Mouse (Mus musculus) stomach, postnatal 0 days (tissue): Measurements from ENCODE around the gene Smim24. TPM values are rescaled to one million over a fixed set of nuclear protein-coding genes. Genes with fewer than 3 reads are reported as not detected.

ENCODE experiments used
- ATAC-seq: fragments of 200-750 bp; cut with Nextera tagmentation; 2 replicates; pipeline ENCODE4 v1.8.0; 2017; ENCODE audit not compliant: low FRiP score, low TSS enrichment
- DNase-seq: peaks from one replicate; pipeline ENCODE4 v3.0.0-alpha.2; 2016; ENCODE audit warnings: low spot score
- H3K27ac ChIP-seq: fragments of 300-500 bp; sonication (generic); replicated peaks from 2 replicates; pipeline ENCODE4 v1.5.1; 2014; ENCODE audit warnings: mild to moderate bottlenecking, control low read depth
- H3K27me3 ChIP-seq: fragments of 300-500 bp; sonication (generic); 2 replicates; pipeline ENCODE4 v1.6.1; 2014; ENCODE audit warnings: low read length; ENCODE audit not compliant: control insufficient read depth, insufficient read depth
- H3K36me3 ChIP-seq: fragments of 300-500 bp; sonication (generic); 2 replicates; pipeline ENCODE4 v1.6.1; 2014; ENCODE audit warnings: low read length, mixed read lengths; ENCODE audit not compliant: control insufficient read depth, insufficient read depth
- H3K4me1 ChIP-seq: fragments of 300-500 bp; sonication (generic); replicated peaks from 2 replicates; pipeline ENCODE4 v1.6.1; 2014; ENCODE audit warnings: antibody characterized with exemption; ENCODE audit not compliant: control insufficient read depth, insufficient read depth
- H3K4me2 ChIP-seq: fragments of 300-500 bp; sonication (generic); replicated peaks from 2 replicates; pipeline ENCODE4 v1.6.1; 2014; ENCODE audit warnings: low read depth, mild to moderate bottlenecking, control low read depth, moderate library complexity
- H3K4me3 ChIP-seq: fragments of 300-500 bp; sonication (generic); 2 replicates; pipeline ENCODE4 v1.5.1; 2014; ENCODE audit warnings: low read depth, low read length, control low read depth
- H3K9ac ChIP-seq: fragments of 300-500 bp; sonication (generic); 2 replicates; pipeline ENCODE4 v1.6.1; 2014; ENCODE audit warnings: mild to moderate bottlenecking, low read length, control low read depth, mixed read lengths
- H3K9me3 ChIP-seq: fragments of 300-500 bp; sonication (generic); 2 replicates; pipeline ENCODE4 v1.6.1; 2016; ENCODE audit warnings: low read length; ENCODE audit not compliant: control insufficient read depth
- CTCF ChIP-seq: IDR thresholded peaks from 2 replicates; pipeline ENCODE4 v1.5.1; 2016; ENCODE audit warnings: antibody characterized with exemption, low read depth, mild to moderate bottlenecking, moderate library complexity
- EP300 ChIP-seq: optimal IDR thresholded peaks from 2 replicates; pipeline ENCODE3; 2016; ENCODE audit warnings: antibody characterized with exemption
- WGBS: fragments of 180-500 bp; shearing (Covaris S2); extraction: QIAGEN DNeasy Blood & Tissue Kit; methylation state at CpG from one replicate; pipeline ENCODE4 v1.1.7; 2014; 5-methylcytosine and 5-hydroxymethylcytosine counted together
- polyA plus RNA-seq: library from polyadenylated mRNA; unstranded; fragments of >200 nt; fragmentation: Nextera tagmentation; extraction: Ambion mirVana; gene quantifications from 2 replicates; pipeline ENCODE4 v1.2.1, GENCODE M21; 2015

The Smim24 gene
- polyA plus RNA-seq, 1 experiment from 2014 or later, result 205 TPM

DNA sequence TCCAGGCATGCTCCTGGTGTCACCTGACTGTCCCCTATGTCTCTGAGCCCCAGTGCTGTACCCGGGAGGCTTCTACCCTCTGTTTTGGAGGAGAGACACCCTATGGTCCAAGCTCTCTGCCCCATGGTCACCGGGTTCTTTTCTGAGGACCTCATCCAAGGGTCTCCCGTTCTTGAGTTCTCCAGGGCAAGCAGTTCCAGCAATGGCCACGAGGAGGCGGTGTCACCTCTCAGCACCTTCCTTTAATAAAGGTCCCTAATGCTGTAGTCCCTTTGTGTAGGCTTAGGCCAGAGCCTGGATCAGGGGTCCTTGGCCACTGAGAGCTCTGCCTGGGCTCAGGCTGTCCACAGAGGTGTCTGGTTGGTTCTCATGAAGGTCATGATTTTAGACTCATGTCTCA, 2.3 kb downstream of the Smim24 start:
- no peak overlapping the region for H3K27ac ChIP-seq
- H3K27me3 ChIP-seq, result no peaks in the 10 kb centered on the region
- H3K9me3 ChIP-seq, result no peaks in the 10 kb centered on the region
- no peak overlapping the region for H3K4me3 ChIP-seq
- H3K9ac ChIP-seq, result no peak overlapping the region
- no peak overlapping the region for H3K4me2 ChIP-seq
- TF ChIP-seq EP300, result no peak
- TF ChIP-seq CTCF, result peak; percentile 97
- DNase-seq, result peak; percentile 78
- H3K4me1 ChIP-seq, result peaks cover 3% of the 10 kb centered on the region; the same call in 1 of the 2 replicates
- WGBS, result 18% methylated on average over 5 of the region's 5 CpGs
- peaks cover 14% of the 10 kb centered on the region; the same call in 1 of the 2 replicates for H3K36me3 ChIP-seq
- no peak for ATAC-seq

- Histone ChIP-seq H3K27ac (no peak overlapping the region), H3K9me3 (no peaks in the 10 kb centered on the region), H3K36me3 (peaks cover 19% of the 10 kb centered on the region; the same call in 1 of the 2 replicates), H3K4me3 (no peak overlapping the region), H3K9ac (no peak overlapping the region), H3K4me1 (peaks cover 3% of the 10 kb centered on the region; the same call in 1 of the 2 replicates), H3K4me2 (no peak overlapping the region), H3K27me3 (no peaks in the 10 kb centered on the region)
- TF ChIP-seq CTCF (no peak), EP300 (no peak)
- ATAC-seq (no peak), DNase-seq (no peak)
- whole genome bisulfite sequencing, result 88% methylated on average over 4 of the region's 4 CpGs
Observed at GRCm38 (mm10) chr10:81395865-81396264, 3.0 kb downstream of the Smim24 start.

GRCm38 (mm10) chr10:81396749-81397148, 3.9 kb downstream of the Smim24 start:
- no peaks in the 10 kb centered on the region for H3K27me3 ChIP-seq
- ATAC-seq (no peak), DNase-seq (no peak)
- H3K27ac ChIP-seq, result no peak overlapping the region
- H3K9me3 ChIP-seq, result no peaks in the 10 kb centered on the region
- WGBS, result 81% methylated on average over 5 of the region's 5 CpGs
- peaks cover 19% of the 10 kb centered on the region; the same call in 1 of the 2 replicates for H3K36me3 ChIP-seq
- H3K4me1 ChIP-seq, result peaks cover 3% of the 10 kb centered on the region
- H3K4me2 ChIP-seq, result no peak overlapping the region
- TF ChIP-seq EP300 (no peak), CTCF (no peak)
- H3K4me3 ChIP-seq, result no peak overlapping the region
- H3K9ac ChIP-seq, result no peak overlapping the region

DNA sequence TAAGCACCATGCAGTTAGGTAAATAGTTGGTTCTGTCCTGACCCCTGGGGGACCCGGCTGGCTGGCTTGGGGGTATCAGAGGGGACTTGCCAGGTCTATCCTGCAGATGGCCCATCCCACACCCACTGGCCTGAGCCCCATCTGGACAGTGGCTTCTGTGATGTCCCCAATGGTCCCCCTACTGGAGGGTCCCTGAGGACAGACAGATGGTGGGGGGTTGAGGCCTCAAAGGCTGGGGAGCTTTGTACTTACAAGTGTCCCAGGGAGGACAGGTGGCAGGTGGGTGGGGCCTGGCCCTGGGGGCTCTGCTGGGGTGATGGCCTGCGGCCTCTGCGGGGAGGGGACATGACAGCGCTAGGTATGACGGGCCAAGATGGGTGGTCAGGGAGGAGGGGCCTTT, 6.4 kb downstream of the Smim24 start:
- ATAC-seq, result no peak
- no peak for DNase-seq
- H3K4me2 ChIP-seq, result no peak overlapping the region
- H3K4me1 ChIP-seq, result peaks cover 8% of the 10 kb centered on the region
- peaks cover 24% of the 10 kb centered on the region; the same call in 1 of the 2 replicates for H3K36me3 ChIP-seq
- H3K4me3 ChIP-seq, result no peak overlapping the region
- no peaks in the 10 kb centered on the region for H3K9me3 ChIP-seq
- H3K9ac ChIP-seq, result no peak overlapping the region
- no peak overlapping the region for H3K27ac ChIP-seq
- H3K27me3 ChIP-seq, result no peaks in the 10 kb centered on the region
- TF ChIP-seq CTCF (no peak), EP300 (no peak)
- WGBS, result 84% methylated on average over 5 of the region's 5 CpGs

DNA sequence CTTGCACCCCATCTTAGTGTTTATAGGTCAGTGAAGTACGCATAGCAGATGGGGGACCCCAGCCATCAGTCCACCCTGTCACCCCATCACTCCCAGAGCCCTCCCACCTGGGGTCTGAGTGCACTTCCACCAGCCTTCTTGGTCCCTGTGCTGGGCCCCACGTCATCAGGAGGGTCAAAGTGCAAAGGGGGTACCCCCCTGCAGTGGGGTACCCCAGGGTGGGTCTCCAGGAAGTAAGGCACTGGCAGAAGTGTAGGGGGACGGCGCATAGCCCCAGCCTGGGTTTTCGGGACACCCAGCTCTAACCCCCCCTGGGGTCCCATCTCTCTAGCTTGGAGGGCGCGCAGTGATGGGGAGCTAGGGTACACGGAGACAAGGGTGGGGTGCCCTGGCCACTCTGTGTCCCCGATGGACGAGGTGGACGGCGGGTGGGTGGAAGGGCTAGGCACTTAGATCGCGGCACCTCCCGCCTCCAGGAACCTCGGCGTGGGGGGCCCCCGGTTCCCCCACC, 7.0 kb downstream of the Smim24 start:
- TF ChIP-seq EP300 (no peak), CTCF (no peak)
- H3K4me3 ChIP-seq, result no peak overlapping the region
- H3K9me3 ChIP-seq, result no peaks in the 10 kb centered on the region
- 78% methylated on average over 18 of the region's 18 CpGs for WGBS
- peaks cover 8% of the 10 kb centered on the region for H3K4me1 ChIP-seq
- no peak overlapping the region for H3K9ac ChIP-seq
- DNase-seq, result no peak
- no peak for ATAC-seq
- no peak overlapping the region for H3K27ac ChIP-seq
- no peaks in the 10 kb centered on the region for H3K27me3 ChIP-seq
- peaks cover 27% of the 10 kb centered on the region for H3K36me3 ChIP-seq
- H3K4me2 ChIP-seq, result no peak overlapping the region

GRCm38 (mm10) chr10:81400371-81401204, 7.7 kb downstream of the Smim24 start:
- TF ChIP-seq EP300 (no peak), CTCF (no peak)
- H3K27me3 ChIP-seq, result no peaks in the 10 kb centered on the region
- H3K4me3 ChIP-seq, result no peak overlapping the region
- no peaks in the 10 kb centered on the region for H3K9me3 ChIP-seq
- H3K9ac ChIP-seq, result no peak overlapping the region
- peaks cover 8% of the 10 kb centered on the region for H3K4me1 ChIP-seq
- H3K4me2 ChIP-seq, result no peak overlapping the region
- no peak for ATAC-seq
- 70% methylated on average over 22 of the region's 22 CpGs for WGBS
- H3K27ac ChIP-seq, result no peak overlapping the region; the same call in 1 of the 2 replicates
- no peak for DNase-seq
- peaks cover 30% of the 10 kb centered on the region for H3K36me3 ChIP-seq
